Mouse (Mus musculus) erythroblast, embryonic 14.5 days (primary cell): ENCODE results near the gene BC049352.

Experiments
- GATA1 ChIP-seq: IDR thresholded peaks from 2 replicates; pipeline ENCODE4 v1.6.1; 2012; ENCODE audit warnings: low read length, inconsistent platforms, mixed read lengths
- TAL1 ChIP-seq: IDR thresholded peaks from 3 replicates; pipeline ENCODE4 v1.6.1; 2012; ENCODE audit warnings: low read length, inconsistent platforms, mixed read lengths

DNA sequence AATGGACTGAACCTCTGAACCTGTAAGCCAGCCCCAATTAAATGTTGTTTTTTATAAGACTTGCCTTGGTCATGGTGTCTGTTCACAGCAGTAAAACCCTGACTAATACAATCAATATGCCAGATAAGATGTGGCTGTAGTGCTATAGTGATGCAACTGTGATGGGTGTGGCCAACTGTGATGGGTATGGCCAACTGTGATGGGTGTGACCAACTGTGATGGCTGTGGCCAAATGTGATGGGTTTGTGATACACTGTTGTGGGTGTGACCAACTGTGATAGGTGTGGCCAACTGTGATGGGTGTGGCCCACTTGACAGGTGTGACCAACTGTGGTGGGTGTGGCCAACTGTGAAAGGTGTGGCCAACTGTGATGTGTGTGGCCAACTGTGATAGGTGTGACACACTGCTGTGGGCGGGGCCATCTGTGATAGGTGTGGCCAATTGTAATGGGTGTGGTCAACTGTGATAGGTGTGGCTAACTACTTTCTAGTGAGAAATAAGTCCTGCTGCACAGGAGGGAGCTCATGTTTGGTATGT is 10.7 kb upstream of the BC049352 start:
- no peak for TF ChIP-seq GATA1
- TF ChIP-seq TAL1: no peak
